Mouse (Mus musculus) hindbrain, embryonic 12.5 days (tissue): Measurements from ENCODE around the gene Tmem211. TPM values are rescaled to one million over a fixed set of nuclear protein-coding genes. Genes with fewer than 3 reads are reported as not detected.

Experiments
- ATAC-seq: fragments of 200-750 bp; cut with Nextera tagmentation; 2 replicates; pipeline ENCODE4 v1.8.0; 2017; ENCODE audit warnings: moderate TSS enrichment; ENCODE audit not compliant: low FRiP score
- H3K27ac ChIP-seq: fragments of 300-500 bp; sonication (generic); 2 replicates; pipeline ENCODE4 v1.5.1; 2016; ENCODE audit warnings: mild to moderate bottlenecking
- H3K27me3 ChIP-seq: fragments of 300-500 bp; sonication (generic); 2 replicates; pipeline ENCODE4 v1.6.1; 2016; ENCODE audit warnings: mild to moderate bottlenecking
- H3K36me3 ChIP-seq: fragments of 300-500 bp; sonication (generic); 2 replicates; pipeline ENCODE4 v1.6.1; 2016; ENCODE audit warnings: mild to moderate bottlenecking
- H3K4me1 ChIP-seq: fragments of 300-500 bp; sonication (generic); 2 replicates; pipeline ENCODE4 v1.6.1; 2016
- H3K4me2 ChIP-seq: fragments of 300-500 bp; sonication (generic); replicated peaks from 2 replicates; pipeline ENCODE4 v1.6.1; 2016; ENCODE audit warnings: mild to moderate bottlenecking
- H3K4me3 ChIP-seq: fragments of 300-500 bp; sonication (generic); 2 replicates; pipeline ENCODE4 v1.5.1; 2016; ENCODE audit warnings: mild to moderate bottlenecking
- H3K9ac ChIP-seq: fragments of 300-500 bp; sonication (generic); 2 replicates; pipeline ENCODE4 v1.6.1; 2016; ENCODE audit warnings: mild to moderate bottlenecking, moderate library complexity
- H3K9me3 ChIP-seq: fragments of 300-500 bp; sonication (generic); replicated peaks from 2 replicates; pipeline ENCODE4 v1.6.1; 2016; ENCODE audit warnings: mild to moderate bottlenecking
- WGBS: fragments of 180-500 bp; shearing (Covaris S2); methylation state at CpG from one replicate; pipeline ENCODE4 v1.1.7; 2016; 5-methylcytosine and 5-hydroxymethylcytosine counted together
- polyA plus RNA-seq: library from polyadenylated mRNA; unstranded; fragments of >200 nt; fragmentation: Nextera tagmentation; extraction: Ambion mirVana; gene quantifications from 2 replicates; pipeline ENCODE4 v1.2.1, GENCODE M21; 2016

Gene Tmem211
- polyA plus RNA-seq, 1 experiment from 2014 or later: 0.15 TPM

GRCm38 (mm10) chr5:113286048-113286447 is 59.3 kb downstream of the Tmem211 start:
- Histone ChIP-seq H3K4me2 (no peak overlapping the region), H3K27ac (no peak overlapping the region), H3K4me3 (no peak overlapping the region), H3K9ac (no peak overlapping the region), H3K27me3 (peaks cover 57% of the 10 kb centered on the region), H3K9me3 (no peaks in the 10 kb centered on the region), H3K4me1 (peaks cover 8% of the 10 kb centered on the region), H3K36me3 (peaks cover 7% of the 10 kb centered on the region; the same call in 1 of the 2 replicates)
- WGBS: 76% methylated on average over 11 of the region's 11 CpGs
- no peak for ATAC-seq

GRCm38 (mm10) chr5:113286591-113287520 is 60.1 kb downstream of the Tmem211 start:
- 4% methylated on average over 54 of the region's 60 CpGs for WGBS
- Histone ChIP-seq H3K36me3 (peaks cover 7% of the 10 kb centered on the region; the same call in 1 of the 2 replicates), H3K9ac (0 out of 2 replicates have a peak overlapping the region, but pooled peaks have one; percentile 18), H3K27me3 (peaks cover 59% of the 10 kb centered on the region), H3K9me3 (no peaks in the 10 kb centered on the region), H3K4me2 (peak overlapping the region; percentile 44), H3K4me3 (peak overlapping the region; percentile 18), H3K4me1 (peaks cover 8% of the 10 kb centered on the region), H3K27ac (no peak overlapping the region)
- 0 out of 2 replicates have a peak, but pooled peaks have one; percentile 20 for ATAC-seq

GRCm38 (mm10) chr5:113287762-113288161 is 61.1 kb downstream of the Tmem211 start:
- Histone ChIP-seq H3K9ac (no peak overlapping the region), H3K27me3 (peaks cover 59% of the 10 kb centered on the region), H3K27ac (no peak overlapping the region), H3K4me2 (no peak overlapping the region), H3K9me3 (no peaks in the 10 kb centered on the region), H3K4me1 (peaks cover 16% of the 10 kb centered on the region), H3K36me3 (peaks cover 7% of the 10 kb centered on the region; the same call in 1 of the 2 replicates), H3K4me3 (no peak overlapping the region)
- 49% methylated on average over 5 of the region's 5 CpGs for WGBS
- no peak for ATAC-seq

GRCm38 (mm10) chr5:113288490-113288889 is 61.8 kb downstream of the Tmem211 start:
- H3K4me1 ChIP-seq: peaks cover 19% of the 10 kb centered on the region
- H3K9me3 ChIP-seq: no peaks in the 10 kb centered on the region
- H3K27me3 ChIP-seq: peaks cover 59% of the 10 kb centered on the region
- ATAC-seq: no peak
- WGBS: 50% methylated on average over 13 of the region's 13 CpGs
- H3K27ac ChIP-seq: no peak overlapping the region
- H3K36me3 ChIP-seq: peaks cover 7% of the 10 kb centered on the region; the same call in 1 of the 2 replicates
- no peak overlapping the region for H3K9ac ChIP-seq
- no peak overlapping the region for H3K4me3 ChIP-seq
- no peak overlapping the region for H3K4me2 ChIP-seq

Other genes starting within 250 kb of the Tmem211 start
- 10.9 and 11.8 TPM in 2 replicates for gene Grk3, start 211.1 kb upstream of the Tmem211 start, polyA plus RNA-seq
- gene Crybb2, start 156.8 kb upstream of the Tmem211 start, polyA plus RNA-seq: not detected in 2 replicates
- 0.74 and 0.81 TPM in 2 replicates for gene Crybb3, start 145.3 kb upstream of the Tmem211 start, polyA plus RNA-seq
- 3.6 and 4.5 TPM in 2 replicates for gene 2900026A02Rik, start 5.7 kb upstream of the Tmem211 start, polyA plus RNA-seq
- 11.6 and 14.3 TPM in 2 replicates for gene Sgsm1, start 83.9 kb downstream of the Tmem211 start, polyA plus RNA-seq
- not detected in 2 replicates for gene Aym1, start 130.4 kb downstream of the Tmem211 start, polyA plus RNA-seq